Mouse (Mus musculus) myocyte (in vitro differentiated cells): Measurements from ENCODE around the gene Zer1. TPM values are rescaled to one million over a fixed set of nuclear protein-coding genes. Genes with fewer than 3 reads are reported as not detected.

Source experiments
- H3K27me3 ChIP-seq: one replicate; pipeline ENCODE4 v1.6.1; 2011; ENCODE audit not compliant: control insufficient read depth, insufficient read depth, insufficient read length
- H3K36me3 ChIP-seq: one replicate; pipeline ENCODE4 v1.6.1; 2011; ENCODE audit not compliant: control insufficient read depth, insufficient read depth
- H3K4me2 ChIP-seq: one replicate; pipeline ENCODE4 v1.6.1; 2011; ENCODE audit warnings: low read depth, control low read depth
- H3K4me3 ChIP-seq: one replicate; pipeline ENCODE4 v1.5.1; 2011; ENCODE audit warnings: mild to moderate bottlenecking, control low read depth, moderate library complexity
- H3K79me2 ChIP-seq: one replicate; pipeline ENCODE4 v1.6.1; 2011; ENCODE audit not compliant: control insufficient read depth, insufficient read depth
- H3ac ChIP-seq: one replicate; pipeline ENCODE4 v1.6.1; 2011; ENCODE audit not compliant: control insufficient read depth, insufficient read length
- CEBPB ChIP-seq: IDR thresholded peaks from 2 replicates; pipeline ENCODE4 v1.6.1; 2011; ENCODE audit warnings: mild to moderate bottlenecking, moderate library complexity; ENCODE audit not compliant: poor library complexity, insufficient read depth, severe bottlenecking
- E2F4 ChIP-seq: IDR thresholded peaks from one replicate; pipeline ENCODE4 v1.6.1; 2011; ENCODE audit warnings: mild to moderate bottlenecking, control low read depth, moderate library complexity; ENCODE audit not compliant: insufficient read depth
- MAX ChIP-seq: IDR thresholded peaks from one replicate; pipeline ENCODE4 v1.6.1; 2011; ENCODE audit warnings: low read depth, mild to moderate bottlenecking, control low read depth
- MYOD1 ChIP-seq, 3 experiments: IDR thresholded peaks; one replicate each; pipeline ENCODE4 v1.6.1; 2011; ENCODE audit warnings: control low read depth in 2 of 3, low read depth in 2 of 3, mild to moderate bottlenecking in 2 of 3, moderate library complexity in 1 of 3; ENCODE audit not compliant: insufficient read length in 2 of 3, control insufficient read depth in 1 of 3
- MYOG ChIP-seq, 3 experiments: IDR thresholded peaks; one replicate each; pipeline ENCODE4 v1.6.1; 2011; ENCODE audit warnings: control low read depth in 2 of 3, low read depth in 2 of 3, mild to moderate bottlenecking in 2 of 3; ENCODE audit not compliant: insufficient read length in 2 of 3, control insufficient read depth in 1 of 3, insufficient read depth in 1 of 3
- POLR2A ChIP-seq: IDR thresholded peaks from one replicate; pipeline ENCODE4 v1.6.1; 2011; ENCODE audit warnings: low read depth, mild to moderate bottlenecking, control low read depth, moderate library complexity; ENCODE audit not compliant: insufficient read length
- POLR2AphosphoS2 ChIP-seq: IDR thresholded peaks from one replicate; pipeline ENCODE4 v1.6.1; 2011; ENCODE audit warnings: low read depth, control low read depth; ENCODE audit not compliant: insufficient read length
- REST ChIP-seq: IDR thresholded peaks from one replicate; pipeline ENCODE4 v1.6.1; 2011; ENCODE audit warnings: mild to moderate bottlenecking, control low read depth, moderate library complexity; ENCODE audit not compliant: insufficient read depth, insufficient read length
- SRF ChIP-seq: IDR thresholded peaks from one replicate; pipeline ENCODE4 v1.6.1; 2011; ENCODE audit warnings: low read depth; ENCODE audit not compliant: control insufficient read depth, insufficient read length
- TCF12 ChIP-seq: IDR thresholded peaks from one replicate; pipeline ENCODE4 v1.6.1; 2011; ENCODE audit warnings: mild to moderate bottlenecking, control low read depth; ENCODE audit not compliant: poor library complexity, insufficient read depth, severe bottlenecking
- TCF3 ChIP-seq: IDR thresholded peaks from one replicate; pipeline ENCODE4 v1.6.1; 2011; ENCODE audit warnings: low read depth, control low read depth; ENCODE audit not compliant: insufficient read length
- USF1 ChIP-seq: IDR thresholded peaks from one replicate; pipeline ENCODE4 v1.6.1; 2011; ENCODE audit warnings: low read depth, mild to moderate bottlenecking, control low read depth, moderate library complexity
- polyA plus RNA-seq: library from polyadenylated mRNA; unstranded; fragments of >200 nt; fragmentation: generic; extraction: Trizol; gene quantifications from one replicate; pipeline ENCODE4 v1.2.1, GENCODE M21; 2012; ENCODE audit warnings: missing spikeins

The Zer1 gene
- polyA plus RNA-seq, 1 experiment: 13.1 TPM

DNA sequence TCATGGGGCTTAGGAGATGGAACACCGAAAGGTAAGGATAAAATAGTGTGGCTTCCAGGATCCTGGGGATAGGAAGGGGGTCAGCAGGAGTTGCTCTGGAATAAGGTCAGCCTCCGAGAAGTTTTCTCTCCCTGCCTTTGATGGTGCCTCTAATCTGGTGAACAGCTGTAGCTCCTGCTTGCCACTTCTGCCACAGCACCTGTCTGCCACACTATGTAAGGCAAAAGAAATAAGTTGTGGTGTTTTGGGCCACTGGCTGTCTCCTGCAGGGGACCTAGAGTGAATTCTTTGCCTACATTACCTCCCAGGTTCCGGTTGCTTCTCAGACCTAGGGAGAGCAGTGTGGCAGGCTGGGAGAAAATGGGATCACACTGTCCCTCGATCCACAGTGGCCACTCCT is 45.6 kb downstream of the Zer1 start:
- H3K79me2 ChIP-seq: no peaks in the 10 kb centered on the region
- no peak overlapping the region for H3ac ChIP-seq
- H3K27me3 ChIP-seq: no peaks in the 10 kb centered on the region
- H3K4me2 ChIP-seq: peak overlapping the region; percentile 84
- TF ChIP-seq POLR2AphosphoS2 (no peak), MAX (no peak), MYOG (IDR thresholded peaks at IDR 0.05; ENCODE audit: control insufficient read depth in 1 of 3, insufficient read depth in 1 of 3, insufficient read length in 2 of 3, low read depth in 2 of 3) (peak in 2 of 3 experiments; percentile 28 to 51), MYOD1 (IDR thresholded peaks at IDR 0.05; ENCODE audit: control insufficient read depth in 1 of 3, insufficient read length in 2 of 3, low read depth in 2 of 3) (peak in 1 of 3 experiments; percentile 42), TCF3 (no peak), E2F4 (no peak), REST (no peak), CEBPB (no peak)
- peak overlapping the region; percentile 25 for H3K4me3 ChIP-seq
- no peaks in the 10 kb centered on the region for H3K36me3 ChIP-seq

DNA sequence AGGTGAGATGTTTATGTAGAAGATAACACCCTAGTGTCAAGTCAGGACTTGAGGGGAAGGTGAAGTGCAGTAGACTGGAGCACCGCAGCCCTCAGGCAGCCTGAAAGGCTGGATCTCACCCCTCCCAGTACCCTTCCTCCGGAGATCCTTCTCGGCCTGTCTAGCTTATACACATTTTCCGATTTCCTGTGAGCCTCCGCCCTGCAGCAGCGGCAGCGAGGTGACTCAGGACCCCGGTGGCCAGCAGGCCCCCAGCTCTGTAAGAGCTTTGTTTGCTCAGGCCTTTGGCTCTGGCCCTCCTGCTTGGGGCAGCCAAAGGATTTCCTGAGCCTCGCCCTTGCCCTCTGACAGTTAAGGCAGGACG is 46.1 kb downstream of the Zer1 start:
- no peaks in the 10 kb centered on the region for H3K79me2 ChIP-seq
- no peaks in the 10 kb centered on the region for H3K27me3 ChIP-seq
- peak overlapping the region; percentile 25 for H3K4me3 ChIP-seq
- H3K36me3 ChIP-seq: peaks cover 4% of the 10 kb centered on the region
- no peak for TF ChIP-seq POLR2A
- no peak for TF ChIP-seq MYOD1 (IDR thresholded peaks at IDR 0.05; ENCODE audit: control insufficient read depth in 1 of 3, insufficient read length in 2 of 3, low read depth in 2 of 3)
- TF ChIP-seq MYOG (IDR thresholded peaks at IDR 0.05; ENCODE audit: control insufficient read depth in 1 of 3, insufficient read depth in 1 of 3, insufficient read length in 2 of 3, low read depth in 2 of 3): no peak
- no peak for TF ChIP-seq TCF3
- no peak for TF ChIP-seq CEBPB
- TF ChIP-seq MAX: no peak
- TF ChIP-seq TCF12: no peak
- no peak for TF ChIP-seq REST
- TF ChIP-seq USF1: no peak
- TF ChIP-seq SRF: no peak
- no peak overlapping the region for H3ac ChIP-seq
- peak overlapping the region; percentile 84 for H3K4me2 ChIP-seq

DNA sequence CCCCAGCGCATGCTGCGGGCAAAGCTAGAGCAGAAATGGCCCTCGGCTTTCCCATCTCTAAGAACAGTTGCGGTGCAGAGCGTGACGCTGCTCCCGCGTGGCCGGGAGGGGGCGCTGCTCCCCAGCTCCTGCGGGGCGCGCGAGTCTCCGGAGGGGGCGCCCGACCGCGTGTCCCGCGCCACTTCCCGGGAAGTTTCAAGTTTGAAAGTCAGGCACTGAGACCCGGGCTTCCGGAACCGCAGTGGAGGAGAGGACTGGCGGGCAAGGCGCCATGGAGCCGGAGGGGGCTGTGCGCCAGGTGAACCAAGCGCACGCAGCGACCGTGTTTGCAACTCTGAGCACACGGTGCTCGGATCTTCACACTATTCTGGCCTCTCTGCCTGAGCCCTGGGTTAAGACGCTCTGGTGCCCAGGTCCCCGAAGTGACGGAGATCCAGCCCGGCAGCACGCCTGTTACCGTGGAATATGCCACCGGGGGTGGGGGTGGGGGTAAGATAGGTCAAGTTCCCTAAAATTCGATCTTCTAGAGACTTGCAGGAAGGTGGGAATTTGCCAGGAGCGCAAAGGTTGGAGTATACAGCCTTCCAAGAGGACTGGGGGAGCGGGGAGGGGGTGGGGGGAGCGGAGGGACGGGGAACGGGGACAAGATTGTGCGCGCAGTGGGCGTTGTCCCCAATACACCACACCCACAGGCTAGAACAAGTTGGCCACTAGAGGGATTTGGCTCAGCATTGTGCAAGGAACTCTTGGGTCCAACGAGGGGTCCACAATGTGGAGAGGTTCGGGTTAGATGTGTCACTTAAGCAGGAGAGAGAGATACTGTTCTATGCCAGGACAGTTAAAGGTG is 46.7 kb downstream of the Zer1 start, which contains the start of gene Pkn3:
Gene Pkn3 (plus strand): TSS at position 183 of the 847 bp plus-strand sequence.
- no peaks in the 10 kb centered on the region for H3K79me2 ChIP-seq
- H3K4me2 ChIP-seq: peak within 1 kb of the TSS; percentile 84
- peaks cover 10% of the 10 kb centered on the region for H3K36me3 ChIP-seq
- TF ChIP-seq MYOG (IDR thresholded peaks at IDR 0.05; ENCODE audit: control insufficient read depth in 1 of 3, insufficient read depth in 1 of 3, insufficient read length in 2 of 3, low read depth in 2 of 3): peak in 2 of 3 experiments; percentile 26 to 50
- no peak for TF ChIP-seq TCF3
- TF ChIP-seq POLR2AphosphoS2: peak; percentile 59
- TF ChIP-seq CEBPB: 0 out of 2 replicates have a peak, but pooled peaks have one; percentile 33
- no peak for TF ChIP-seq SRF
- TF ChIP-seq MAX: no peak
- no peak for TF ChIP-seq USF1
- TF ChIP-seq POLR2A: peak; percentile 61
- no peak for TF ChIP-seq TCF12
- TF ChIP-seq E2F4: peak; percentile 89
- peak in 1 of 3 experiments; percentile 20 for TF ChIP-seq MYOD1 (IDR thresholded peaks at IDR 0.05; ENCODE audit: control insufficient read depth in 1 of 3, insufficient read length in 2 of 3, low read depth in 2 of 3)
- no peak for TF ChIP-seq REST
- peak within 1 kb of the TSS; percentile 25 for H3K4me3 ChIP-seq
- no peaks in the 10 kb centered on the region for H3K27me3 ChIP-seq
- no peak within 1 kb of the TSS for H3ac ChIP-seq

DNA sequence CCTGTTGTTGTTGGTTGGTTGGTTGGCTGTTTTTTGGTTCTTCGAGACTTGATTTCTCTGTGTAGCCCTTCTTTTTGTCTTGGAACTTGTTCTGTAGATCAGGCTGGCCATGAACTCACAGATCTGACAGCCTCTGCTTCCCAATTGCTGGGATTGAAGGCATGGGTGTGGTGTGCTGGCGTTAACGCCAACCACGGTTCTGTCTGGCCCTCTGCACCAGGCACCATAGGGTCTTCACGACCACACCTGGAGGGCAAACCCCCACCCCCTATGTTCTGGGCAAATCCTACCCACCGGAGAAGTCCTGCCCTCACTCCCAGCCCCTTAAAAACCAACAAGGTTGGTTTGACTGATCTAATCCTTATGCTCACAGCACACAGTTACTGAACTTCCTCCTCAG is 47.4 kb downstream of the Zer1 start:
- Histone ChIP-seq H3K4me2 (peak overlapping the region; percentile 84), H3K4me3 (peak overlapping the region; percentile 25), H3ac (no peak overlapping the region), H3K79me2 (no peaks in the 10 kb centered on the region), H3K27me3 (no peaks in the 10 kb centered on the region), H3K36me3 (peaks cover 16% of the 10 kb centered on the region)
- TF ChIP-seq CEBPB (no peak), USF1 (no peak)

DNA sequence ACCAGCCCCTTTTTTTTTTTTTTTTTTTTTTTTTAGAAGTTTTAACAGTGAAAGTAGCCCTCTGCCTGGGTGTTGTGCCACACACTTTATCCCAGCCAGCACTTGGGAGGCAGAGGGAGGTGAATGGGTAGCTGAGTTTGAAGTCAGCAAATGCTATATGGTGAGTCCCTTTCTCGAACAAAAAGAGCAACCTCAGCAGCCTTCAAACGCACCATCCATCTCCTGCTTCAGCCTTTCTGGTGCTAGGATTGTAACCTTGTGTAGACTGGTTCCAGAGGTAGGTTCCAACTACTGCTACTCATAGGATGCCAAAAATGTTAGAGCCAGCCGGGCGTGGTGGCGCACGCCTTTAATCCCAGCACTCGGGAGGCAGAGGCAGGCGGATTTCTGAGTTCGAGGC is 47.9 kb downstream of the Zer1 start:
- TF ChIP-seq MAX (no peak), REST (no peak), MYOD1 (IDR thresholded peaks at IDR 0.05; ENCODE audit: control insufficient read depth in 1 of 3, insufficient read length in 2 of 3, low read depth in 2 of 3) (no peak), POLR2AphosphoS2 (no peak), TCF12 (no peak), CEBPB (no peak), E2F4 (no peak), MYOG (IDR thresholded peaks at IDR 0.05; ENCODE audit: control insufficient read depth in 1 of 3, insufficient read depth in 1 of 3, insufficient read length in 2 of 3, low read depth in 2 of 3) (no peak), USF1 (no peak), POLR2A (no peak), SRF (no peak), TCF3 (no peak)
- H3ac ChIP-seq: no peak overlapping the region

More for the DNA sequence above, 47.9 kb downstream of the Zer1 start:
- no peaks in the 10 kb centered on the region for H3K79me2 ChIP-seq
- H3K4me2 ChIP-seq: no peak overlapping the region
- H3K4me3 ChIP-seq: peak overlapping the region; percentile 25
- H3K27me3 ChIP-seq: no peaks in the 10 kb centered on the region
- H3K36me3 ChIP-seq: peaks cover 16% of the 10 kb centered on the region
